Mouse (Mus musculus): Measurements from ENCODE around the gene Acer3.
"Not testable (repeated sequence)": the region's sequence is repeated elsewhere in the genome, so short reads cannot be mapped to it uniquely, and the experiment has no call there.

Acer3 gene

DNA sequence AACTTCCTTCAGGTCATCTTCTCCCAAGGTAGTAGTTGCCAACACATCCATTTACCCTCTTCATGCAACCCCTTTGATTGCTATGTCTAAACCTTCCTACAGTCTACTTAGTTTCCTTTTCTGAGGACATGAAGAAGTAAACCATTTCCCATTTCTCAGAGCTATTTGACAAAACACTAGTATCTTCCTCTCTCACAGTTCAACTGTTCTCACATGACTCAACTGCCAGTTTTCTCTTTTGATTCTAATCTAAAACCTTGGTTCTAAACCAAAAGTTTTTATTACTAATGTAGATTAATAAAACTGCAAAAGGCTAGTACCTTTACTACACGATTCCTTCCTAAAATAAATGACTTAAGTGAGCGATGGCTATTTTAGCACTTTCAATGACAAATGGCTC lies 13.6 kb downstream of the Acer3 start:
- in situ Hi-C loops (cut with MboI, MseI), result no loop called here

DNA sequence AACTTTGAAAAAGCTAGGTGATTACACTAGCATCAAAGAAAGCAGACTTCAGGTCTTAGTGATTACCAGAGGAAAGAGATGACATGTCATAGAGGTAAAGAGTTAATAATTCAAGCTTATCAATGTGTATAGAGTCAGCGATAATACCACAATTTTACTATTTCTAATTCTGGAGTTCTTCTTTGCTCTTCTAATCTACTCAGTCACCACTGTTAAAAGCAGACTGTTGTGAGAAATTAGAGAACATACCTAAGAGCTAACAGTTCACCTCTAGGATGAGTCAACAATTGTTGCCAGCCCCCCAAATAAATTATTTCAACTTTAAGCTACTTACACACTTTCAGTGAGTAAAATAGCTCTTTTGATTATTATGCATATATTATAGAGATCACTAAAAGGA lies 28.1 kb downstream of the Acer3 start:
- in situ Hi-C loops (cut with MboI, MseI), result no loop called here

DNA sequence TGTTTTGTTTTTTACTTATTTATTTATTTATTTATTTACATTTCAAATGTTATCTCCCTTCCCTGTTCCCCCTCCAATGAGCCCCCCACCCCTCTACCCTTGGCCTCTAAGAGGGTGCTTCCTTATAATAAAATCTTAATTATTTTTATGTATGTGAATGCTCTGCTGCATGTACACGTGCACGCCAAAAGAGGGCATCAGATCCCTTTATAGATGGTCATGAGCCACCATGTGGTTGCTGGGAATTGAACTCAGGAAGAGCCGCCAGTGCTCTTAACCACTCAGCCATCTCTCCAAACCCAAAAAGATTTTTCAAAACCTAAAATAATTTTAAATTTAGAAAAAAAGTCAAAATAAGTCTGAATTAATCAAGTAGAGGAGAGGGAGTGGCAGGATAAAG lies 31.4 kb downstream of the Acer3 start:
- in situ Hi-C loops (cut with MboI, MseI), result no loop called here

DNA sequence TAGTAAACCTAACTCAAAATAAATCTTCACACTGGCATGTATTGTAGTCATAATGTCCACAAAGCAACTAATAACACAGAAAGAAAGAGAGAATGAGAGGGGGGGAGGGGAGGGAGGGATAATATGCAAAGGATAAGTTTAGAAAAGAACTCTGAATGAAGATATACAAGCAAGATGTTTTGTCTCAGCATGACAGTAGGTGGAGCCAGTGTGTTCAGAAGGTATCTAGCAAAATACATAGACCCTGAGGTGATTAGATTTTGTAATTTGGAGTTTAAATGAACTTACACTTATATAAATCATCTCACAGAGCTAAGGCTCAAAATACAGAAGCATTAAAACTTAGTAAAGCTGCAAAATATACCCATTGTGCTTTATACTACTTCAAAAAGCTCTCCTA lies 44.7 kb downstream of the Acer3 start:
- in situ Hi-C loops (cut with MboI, MseI), result loop anchor here in 1 of 2 experiments (5.0 kb wide), 1 partner anchor 76 kb away; no protein-coding TSS in a partner anchor

DNA sequence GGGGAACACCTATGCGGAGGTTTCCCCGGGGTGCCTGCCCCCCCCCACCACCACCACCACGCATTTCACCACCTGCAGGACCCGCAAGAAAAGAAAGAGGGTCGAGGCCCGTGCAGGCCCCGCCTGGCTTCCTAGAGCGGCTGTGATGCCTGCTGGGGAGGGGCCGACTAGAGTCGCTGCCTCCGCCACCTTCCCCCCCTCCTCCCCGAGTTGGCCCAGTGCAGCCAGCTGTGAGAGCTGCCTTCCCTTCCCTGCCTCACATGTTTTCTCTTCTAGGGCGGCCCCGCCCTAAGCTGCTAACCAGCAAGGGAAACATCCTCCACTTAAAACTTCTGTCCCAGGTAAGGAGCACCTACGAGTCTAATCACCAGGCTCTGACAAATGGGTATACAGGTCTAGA lies 52.8 kb downstream of the Acer3 start:
- in situ Hi-C loops (cut with MboI, MseI), result loop anchor here in 1 of 2 experiments (10.0 kb wide), 1 partner anchor 837 kb away; no protein-coding TSS in a partner anchor

DNA sequence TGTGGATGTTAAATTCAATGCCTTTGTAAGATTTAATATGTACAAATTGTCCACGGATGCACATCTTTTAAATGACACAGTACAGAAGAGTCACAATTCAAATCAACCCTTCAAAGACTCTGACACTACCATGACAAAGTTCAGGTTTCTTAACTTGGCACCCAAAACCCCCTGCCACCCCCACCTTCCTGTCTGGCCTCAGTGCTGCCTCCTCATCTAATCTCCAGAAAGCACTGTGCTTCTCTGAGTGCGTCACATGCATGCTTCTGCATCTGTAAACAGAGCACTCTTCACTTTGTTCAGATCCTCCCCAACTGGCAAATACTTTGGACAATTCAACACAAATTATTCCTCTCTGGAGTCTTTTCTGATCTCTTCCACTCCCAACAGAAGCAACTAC lies 68.5 kb downstream of the Acer3 start:
- in situ Hi-C loops (cut with MboI, MseI), result no loop called here

DNA sequence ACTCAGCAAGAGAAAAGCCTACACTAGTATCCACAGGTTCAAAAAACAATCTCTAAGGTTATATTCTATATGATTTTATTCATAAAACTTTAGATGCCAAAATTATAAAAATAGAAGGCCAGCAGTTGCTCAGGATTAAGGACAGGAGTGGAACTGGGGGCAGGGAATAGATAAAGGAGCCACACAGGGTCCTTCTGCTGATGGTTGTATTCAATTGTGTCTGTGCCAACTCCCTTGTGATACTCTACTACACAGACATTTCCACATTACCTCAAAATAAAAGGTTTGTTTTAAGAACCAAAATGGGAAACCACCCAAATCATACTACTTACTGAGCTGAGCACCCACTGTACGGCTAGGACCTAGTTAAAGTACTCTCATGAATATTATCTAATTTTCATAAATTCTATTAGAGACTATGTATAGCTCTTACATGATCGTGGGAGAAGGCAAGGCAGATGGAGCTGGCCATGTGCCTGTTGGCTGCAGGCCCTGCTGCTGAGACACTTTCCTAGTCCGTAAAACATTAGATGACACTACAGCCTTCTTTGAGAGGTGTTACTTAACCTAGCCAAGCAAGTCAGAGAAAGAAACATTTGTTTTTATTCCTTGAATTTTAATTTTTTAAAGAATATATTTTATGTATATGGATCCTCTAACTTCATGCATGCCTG lies 84.2 kb downstream of the Acer3 start:
- in situ Hi-C loops (cut with MboI, MseI), result no loop called here

DNA sequence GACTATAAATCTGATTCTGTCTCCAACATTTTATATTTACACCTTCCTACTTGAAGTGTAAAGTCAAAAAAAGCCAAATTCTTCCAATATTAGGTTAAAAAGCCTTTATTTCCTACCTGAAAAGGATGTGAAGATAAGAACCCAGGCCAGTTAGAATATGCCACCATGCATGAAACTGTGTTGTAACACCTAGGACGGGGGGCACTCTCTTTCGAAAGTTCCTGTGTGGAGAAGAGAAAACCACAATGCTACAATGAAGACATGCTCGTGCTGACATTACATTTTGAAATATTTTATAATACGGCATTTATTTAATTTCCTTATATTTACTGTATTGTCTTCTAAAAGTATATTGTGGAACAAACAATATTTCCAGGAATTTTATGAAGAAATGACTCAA lies 97.2 kb downstream of the Acer3 start:
- in situ Hi-C loops (cut with MboI, MseI), result no loop called here

DNA sequence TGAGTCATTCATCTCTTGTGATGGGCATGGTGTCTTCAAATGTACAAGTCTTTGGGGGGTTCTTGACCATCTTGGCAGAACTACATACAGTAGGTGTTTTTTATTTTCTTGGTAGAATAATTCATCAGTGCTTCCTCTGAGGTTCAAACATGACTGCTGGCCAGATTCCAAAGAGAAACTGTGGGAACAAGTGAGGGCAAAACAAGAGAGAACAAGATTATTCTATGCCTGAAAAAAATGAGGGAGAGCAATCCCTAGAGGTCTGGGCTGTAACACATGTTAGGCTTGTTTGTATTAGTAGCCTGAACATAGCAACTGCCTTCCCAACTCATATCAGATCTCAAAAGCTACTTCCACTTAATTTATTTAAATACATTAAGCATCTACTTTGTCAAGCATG lies 104.3 kb downstream of the Acer3 start:
- in situ Hi-C loops (cut with MboI, MseI), result no loop called here

DNA sequence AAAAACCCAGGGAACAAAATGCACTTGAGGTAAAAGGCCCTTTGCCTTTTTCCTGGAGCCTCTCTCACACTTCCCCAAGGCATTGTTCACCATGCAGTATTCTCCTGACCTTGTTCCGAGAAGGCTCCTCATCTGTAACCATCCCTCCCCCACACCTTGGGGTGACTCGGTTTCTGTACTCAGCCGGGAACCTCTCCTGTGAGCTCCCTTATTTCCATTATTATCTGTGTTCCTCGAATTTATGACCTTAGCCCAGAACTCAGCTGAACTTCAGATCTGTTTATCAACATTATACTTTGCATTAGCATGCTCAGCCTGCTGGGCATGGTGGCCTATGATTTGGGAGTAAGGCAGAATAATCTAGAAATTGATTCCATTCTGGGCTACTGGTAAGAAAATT lies 118.1 kb downstream of the Acer3 start:
- in situ Hi-C loops (cut with MboI, MseI), result no loop called here

DNA sequence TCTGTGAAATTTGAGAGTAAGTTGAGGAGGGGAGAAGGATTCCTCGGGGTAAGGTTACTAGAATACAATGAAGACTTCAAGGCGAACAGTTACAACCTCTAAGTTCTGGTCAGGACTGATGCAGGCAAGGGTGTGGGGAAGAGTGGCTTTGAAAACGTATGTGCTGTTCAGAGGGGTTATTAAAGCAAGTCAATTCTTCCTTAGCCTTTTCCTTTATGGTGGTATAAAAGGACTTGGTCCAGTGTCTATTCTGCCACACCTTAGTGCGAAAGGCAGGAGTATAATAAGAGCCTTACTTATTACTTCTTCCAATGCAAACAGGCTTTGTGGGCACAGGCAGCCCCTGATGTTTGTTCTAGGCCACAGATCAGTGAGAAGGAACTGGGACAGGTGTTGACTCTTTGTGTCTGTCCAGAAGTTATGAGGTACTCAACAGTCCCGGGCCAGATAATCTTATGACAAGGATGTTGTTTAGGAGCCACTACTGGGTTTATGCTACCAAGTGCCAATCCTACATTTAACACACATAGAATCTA lies 119.4 kb downstream of the Acer3 start:
- in situ Hi-C loops (cut with MboI, MseI), result no loop called here

DNA sequence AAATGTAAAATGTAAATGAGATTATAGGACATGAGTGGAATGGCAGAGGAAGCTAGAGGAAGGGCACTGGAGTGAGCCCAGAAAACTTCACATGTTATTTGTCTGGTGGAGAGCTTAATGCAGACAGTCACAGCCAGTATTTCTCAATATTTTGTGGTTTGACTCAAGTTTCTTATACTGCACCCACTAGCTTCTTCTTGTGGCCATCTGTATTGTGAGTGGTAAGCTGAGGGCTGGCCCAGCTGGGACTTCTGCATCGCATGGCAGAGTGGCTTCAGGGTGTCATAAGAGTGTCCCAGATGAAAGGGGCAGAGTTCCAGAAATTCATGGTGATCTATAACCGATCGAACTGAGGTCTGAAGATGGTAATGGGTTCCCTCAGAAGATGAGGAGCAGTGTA lies 120.6 kb downstream of the Acer3 start:
- in situ Hi-C loops (cut with MboI, MseI), result no loop called here

DNA sequence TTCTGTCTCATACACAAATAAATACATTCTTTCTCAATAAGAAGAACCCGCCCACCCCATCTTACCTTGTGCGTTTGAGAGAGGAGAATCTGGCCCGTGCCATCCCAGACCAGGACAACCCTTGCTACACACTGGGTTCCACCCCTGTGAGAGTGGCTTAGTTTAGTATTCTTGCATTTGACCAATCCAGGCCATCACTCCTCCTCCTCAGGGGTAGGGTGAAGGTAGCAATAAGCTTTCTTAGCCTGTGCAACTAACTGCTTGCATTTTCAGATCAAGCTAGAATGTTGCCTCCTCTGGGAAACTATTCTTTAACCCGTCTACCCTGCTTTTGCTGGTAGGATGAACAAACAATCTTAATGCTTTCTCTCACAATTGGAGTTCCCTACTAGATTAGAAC lies 121.6 kb downstream of the Acer3 start, which contains the start of gene B3gnt6:
B3gnt6 (minus strand) TSS at position 101 of the 400 bp plus-strand sequence.
- in situ Hi-C loops (cut with MboI, MseI), result no loop called here

DNA sequence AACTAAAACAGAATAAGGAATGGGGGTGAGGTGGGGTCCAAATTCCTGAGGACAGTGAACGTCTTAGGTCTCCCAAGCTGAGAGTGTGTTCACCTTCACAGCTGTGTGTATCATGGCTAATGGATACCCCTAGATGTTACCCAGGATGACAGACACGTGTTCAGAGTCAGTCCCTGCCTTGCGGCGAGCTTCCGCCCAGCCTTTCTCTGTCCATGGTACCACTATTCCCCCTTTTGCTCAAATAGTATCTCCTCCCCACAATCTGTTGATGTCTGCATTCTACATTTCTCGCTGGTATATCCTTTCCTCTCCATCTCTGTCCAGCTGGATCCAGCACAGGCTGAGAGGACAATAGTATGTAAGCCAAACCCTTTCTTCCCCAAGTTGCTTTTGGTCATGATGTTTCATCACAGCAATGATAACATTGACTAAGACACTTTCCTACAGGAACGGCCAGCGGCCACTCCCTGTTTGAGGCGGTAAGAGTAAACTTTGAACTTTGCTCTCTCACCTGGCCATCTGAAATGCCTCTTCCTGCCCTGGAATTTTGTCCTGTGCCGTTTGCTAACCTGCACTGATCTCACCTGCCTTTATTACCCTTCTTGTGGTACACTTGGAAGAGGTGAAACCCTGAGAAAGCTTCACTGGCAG lies 125.7 kb downstream of the Acer3 start:
- in situ Hi-C loops (cut with MboI, MseI), result no loop called here

DNA sequence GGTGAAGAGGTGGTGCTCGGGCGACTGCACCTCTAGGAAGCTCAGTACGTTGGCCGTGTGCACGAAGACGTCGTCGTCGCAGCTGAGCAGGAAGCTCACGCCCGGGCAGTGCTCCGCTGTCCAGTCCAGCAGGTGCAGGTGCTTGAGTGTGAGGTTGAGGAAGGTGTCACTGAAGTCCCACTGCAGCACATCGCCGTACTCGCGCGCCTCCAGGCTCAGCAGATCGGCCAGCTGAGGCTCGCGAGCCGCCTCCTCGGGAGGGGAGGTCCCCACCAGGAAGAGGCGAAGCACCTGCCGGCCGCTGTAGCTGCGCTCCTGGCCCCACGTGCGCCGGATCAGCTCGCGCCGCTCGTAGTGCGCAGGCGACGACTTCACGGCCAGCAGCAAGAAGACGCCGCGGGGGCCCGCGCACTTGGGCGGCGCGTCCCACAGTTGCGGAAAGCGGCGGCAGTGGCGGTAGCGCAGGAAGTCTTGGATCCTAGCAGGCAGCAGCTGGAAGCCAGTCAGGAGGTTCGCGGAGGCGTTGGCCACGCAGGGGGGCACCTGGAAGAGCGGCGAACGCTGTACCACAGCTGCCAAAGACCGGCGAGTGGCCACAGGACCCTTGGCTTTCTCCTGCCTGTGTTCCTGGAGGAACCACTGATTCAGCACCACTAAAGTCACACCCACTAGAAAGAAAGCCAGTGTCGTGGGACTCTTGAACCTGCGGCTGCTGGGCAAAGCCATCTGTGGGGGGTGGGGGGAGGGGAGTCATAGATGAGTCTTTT lies 126.8 kb downstream of the Acer3 start:
- in situ Hi-C loops (cut with MboI, MseI), result no loop called here

DNA sequence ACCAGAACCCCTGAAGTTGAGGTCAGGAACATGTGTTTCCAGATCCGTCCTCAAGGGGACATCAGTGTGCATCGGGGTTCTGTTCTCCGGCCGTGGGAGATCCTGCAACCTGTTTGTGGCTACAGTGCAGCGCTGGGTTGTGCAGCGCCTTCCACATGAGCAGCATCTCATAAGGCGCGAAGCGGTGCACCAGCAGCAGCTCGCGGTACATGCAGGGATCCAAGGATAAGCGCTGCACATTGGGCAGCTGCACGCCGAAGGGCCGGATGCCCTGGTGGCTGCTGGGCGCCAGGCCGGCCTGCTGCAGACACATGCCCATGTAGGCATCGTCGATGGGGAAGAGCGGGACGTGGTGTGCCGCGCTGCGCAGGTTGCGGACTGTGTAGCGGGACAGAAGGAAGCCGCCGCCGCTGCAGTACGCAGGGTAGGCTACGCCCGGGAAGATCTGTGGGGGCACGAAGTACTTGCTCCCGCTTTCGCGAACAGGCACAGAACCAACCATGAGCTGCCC lies 127.4 kb downstream of the Acer3 start:
- in situ Hi-C loops (cut with MboI, MseI), result no loop called here

DNA sequence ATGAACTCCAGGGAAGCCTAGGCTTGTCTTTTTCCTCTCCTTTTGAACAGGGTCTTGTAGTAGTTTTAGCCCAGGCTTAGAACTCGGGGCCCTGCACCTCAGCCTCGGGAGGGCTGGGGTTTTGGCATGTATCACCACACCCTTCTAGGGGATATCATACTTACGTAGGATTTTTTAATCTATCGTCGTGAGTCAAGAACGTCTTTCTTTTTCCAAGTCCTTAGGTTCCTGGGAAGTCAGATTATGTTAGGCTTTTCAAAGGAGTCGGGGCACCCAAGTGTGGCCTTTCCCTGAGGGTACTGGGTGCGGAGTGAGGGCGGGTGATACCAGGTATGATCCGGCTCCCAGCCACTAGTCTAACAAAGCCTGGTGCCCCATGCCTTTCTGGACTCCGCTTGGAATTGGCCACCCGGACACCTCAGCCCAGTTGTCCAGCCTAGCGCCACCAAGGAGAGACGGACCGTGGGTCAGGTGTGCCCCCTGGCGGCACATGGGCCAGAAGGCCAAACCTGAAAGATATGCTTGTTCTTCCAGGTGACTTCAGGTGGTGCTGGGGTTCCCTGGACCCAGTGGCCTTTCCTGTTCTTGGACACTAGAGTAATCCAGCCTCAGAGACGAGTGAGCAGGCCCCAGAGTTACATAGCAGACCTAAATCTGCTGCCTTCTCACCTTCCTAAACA lies 129.3 kb downstream of the Acer3 start:
- in situ Hi-C loops (cut with MboI, MseI), result no loop called here

DNA sequence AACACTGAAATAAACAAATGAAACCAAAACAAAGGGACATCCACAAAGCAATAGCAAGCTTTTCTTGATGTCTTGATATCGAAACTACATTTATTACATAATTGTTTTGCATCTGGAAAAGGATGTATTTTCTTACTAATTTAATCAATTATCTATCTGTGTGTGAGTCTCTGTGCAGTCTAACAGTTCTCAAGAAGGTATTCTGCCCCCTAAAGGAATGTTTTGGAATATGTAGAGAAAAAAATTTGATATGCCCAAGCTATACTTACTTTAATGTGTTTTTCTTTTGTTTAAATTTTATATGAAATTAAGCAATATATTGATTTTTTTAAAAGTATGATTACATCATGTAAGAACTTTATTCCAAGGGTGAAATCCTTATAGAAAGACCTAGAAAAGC lies 130.4 kb downstream of the Acer3 start:
- in situ Hi-C loops (cut with MboI, MseI), result no loop called here

DNA sequence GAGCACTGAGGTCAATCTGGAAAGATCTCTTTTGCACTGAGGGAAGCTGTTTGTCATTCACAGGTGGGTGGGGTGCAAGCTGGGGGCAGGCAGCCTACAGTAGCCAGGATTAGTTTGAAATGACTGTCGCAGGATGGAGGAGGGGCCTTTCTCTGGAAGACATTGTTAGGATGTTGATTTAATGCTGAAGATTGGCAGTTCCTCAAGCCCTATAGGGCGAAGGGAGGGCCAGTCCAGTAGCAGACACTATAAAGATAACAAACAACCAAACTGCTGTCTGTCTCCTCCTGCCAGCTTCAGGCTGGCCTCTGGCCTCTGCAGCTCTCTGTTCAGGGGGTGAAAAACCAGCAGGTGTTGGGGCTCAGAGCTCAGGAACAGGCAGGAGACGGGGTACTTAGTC lies 131.3 kb downstream of the Acer3 start:
- in situ Hi-C loops (cut with MboI, MseI), result no loop called here

DNA sequence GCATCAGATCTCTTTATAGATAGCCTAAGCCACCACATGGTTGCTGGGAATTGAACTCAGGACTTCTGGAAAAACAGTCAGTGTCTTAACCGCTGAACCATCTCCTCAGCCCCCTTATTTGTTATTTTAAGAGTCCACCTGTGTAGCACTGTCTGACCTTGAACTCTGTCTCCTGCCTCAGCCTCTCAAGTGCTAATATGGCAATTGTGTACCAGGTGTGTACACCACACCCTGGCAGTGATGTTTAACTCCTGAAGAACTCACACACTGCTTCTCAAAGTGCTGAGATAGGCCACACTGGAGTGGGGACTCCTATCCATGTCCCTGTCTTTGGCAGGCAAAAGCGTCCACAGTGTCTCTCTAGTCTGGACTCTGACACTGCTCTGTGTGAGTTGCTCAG lies 132.3 kb downstream of the Acer3 start:
- in situ Hi-C loops (cut with MboI, MseI), result no loop called here

DNA sequence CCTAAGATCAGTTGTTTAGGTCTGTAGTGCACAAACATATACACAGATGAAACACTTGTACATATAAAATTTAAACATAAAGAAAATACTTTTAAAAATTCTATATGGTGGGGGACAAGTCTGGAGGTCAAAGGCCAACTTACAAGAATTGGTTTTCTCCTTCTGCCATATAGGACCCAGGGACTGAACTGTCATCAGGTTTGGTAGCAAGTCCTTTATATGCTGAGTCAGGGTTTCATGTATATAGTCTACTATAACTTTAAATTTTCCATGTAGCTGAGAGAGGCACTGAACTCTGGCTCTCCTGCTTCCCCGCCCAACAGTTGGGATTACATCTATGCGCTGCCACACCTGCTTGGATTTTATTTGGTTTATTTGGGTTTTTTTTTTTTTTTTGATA lies 132.8 kb downstream of the Acer3 start:
- in situ Hi-C loops (cut with MboI, MseI), result no loop called here

DNA sequence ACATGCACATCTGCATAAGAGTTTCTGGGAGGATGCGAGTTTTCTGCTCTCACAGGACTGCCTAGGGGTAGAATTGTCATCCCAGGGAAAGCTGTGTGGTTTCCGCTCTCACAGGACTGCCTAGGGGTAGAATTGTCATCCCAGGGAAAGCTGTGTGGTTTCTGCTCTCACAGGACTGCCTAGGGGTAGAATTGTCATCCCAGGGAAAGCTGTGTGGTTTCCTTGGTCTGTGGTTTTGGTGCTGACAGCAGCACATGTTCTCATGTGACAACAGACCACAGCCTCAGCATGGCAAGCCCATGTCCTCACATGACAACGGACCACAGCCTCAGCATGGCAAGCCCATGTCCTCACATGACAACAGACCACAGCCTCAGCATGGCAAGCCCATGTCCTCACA lies 133.7 kb downstream of the Acer3 start:
- in situ Hi-C loops (cut with MboI, MseI), result not testable (repeated sequence)
